Mouse (Mus musculus) inflammation-experienced regulatory T-cells (primary cell): Measurements from ENCODE around the gene Slx4. TPM values are rescaled to one million over a fixed set of nuclear protein-coding genes. Genes with fewer than 3 reads are reported as not detected.

Experiments
- polyA plus RNA-seq, 2 experiments: library from polyadenylated mRNA; unstranded; fragments of 100-300 nt; shearing (Covaris generic); gene quantifications; one replicate each; pipeline ENCODE4 v1.2.1; 2017

Gene Slx4
- 10 to 100 TPM; 29.2 to 35.4 TPM for polyA plus RNA-seq

DNA sequence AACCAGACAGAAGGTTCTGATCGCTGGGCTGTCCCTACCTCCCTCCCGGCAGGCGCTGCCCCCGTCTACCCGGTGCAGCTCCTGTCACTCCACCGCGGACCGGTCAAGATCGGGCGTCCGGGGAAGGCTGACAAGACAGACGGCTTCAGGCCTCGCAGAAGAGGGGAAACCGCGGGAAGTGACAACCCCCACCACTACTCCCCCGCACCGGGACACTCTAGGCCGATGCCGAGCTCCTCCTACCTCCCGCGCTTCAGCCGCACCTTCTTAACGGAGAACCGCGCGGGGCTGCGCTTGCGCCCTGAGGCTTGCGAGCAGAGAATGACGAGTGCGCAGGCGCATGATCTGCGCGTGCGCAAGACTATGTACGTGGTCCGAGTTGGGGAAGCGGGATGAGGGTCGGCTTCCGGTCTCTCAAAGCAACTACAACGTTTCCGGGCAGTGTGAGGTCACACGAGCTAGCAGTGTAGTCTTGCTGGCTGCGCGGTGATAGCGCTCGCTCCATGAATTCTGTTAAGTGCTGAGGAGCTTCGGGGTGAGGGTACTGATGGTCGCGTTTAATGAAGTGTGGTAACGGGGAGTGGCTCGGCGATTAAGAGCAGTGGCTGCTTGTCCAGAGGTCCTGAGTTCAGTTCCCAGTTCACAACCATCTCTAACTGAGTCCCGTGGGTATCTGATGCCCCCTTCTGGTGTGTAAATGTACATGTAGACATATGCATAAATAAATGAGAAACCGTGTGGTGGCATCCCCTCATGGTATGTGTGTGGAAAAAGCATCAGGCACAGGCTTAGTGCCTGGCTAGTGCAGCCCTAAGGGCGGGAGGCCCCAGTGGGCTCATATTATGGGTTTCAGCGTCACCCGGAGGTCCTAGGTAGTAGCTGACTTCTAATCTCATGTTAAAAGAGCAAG, at the start of gene Slx4:
TSS of gene Slx4 (minus strand) at position 282 of the 910 bp plus-strand sequence.

GRCm38 (mm10) chr16:4036807-4037206, 33.2 kb upstream of the Slx4 start, which contains the start of gene Dnase1:
Gene Dnase1 (plus strand): TSS chr16:4036942.

DNA sequence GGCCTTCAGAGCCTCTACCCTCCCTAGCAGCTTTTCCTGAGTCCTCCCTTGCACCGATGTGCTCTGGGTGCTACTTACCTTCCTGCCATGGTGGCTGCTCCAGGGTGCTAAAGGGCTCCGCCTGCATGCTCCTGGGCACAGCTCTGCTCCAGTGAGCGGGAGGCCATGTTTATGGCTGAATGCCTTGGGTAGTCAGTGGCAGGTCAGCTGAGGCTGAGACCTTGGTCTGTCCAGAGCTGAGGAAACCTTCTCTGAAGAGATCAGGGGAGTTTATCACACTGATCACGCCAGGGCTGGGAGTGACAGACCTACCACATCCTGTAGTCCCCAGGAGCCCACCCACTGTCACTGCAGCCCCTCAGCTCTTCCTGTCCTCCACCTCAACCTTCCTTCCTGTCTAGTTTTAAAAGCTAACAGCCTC, 27.3 kb downstream of the Slx4 start, which contains the start of gene Nlrc3:
TSS of gene Nlrc3 (minus strand) at position 382 of the 421 bp plus-strand sequence.

Other genes starting within 250 kb of the Slx4 start
- 1 to 10 TPM in 1 of 2 experiments, under 1 TPM in 1; 0.48 to 1.2 TPM for gene Olfr15, start 172.9 kb downstream of the Slx4 start, polyA plus RNA-seq
- gene Zfp174, start 156.5 kb downstream of the Slx4 start, polyA plus RNA-seq, result 1 to 10 TPM in 1 of 2 experiments, under 1 TPM in 1; 0.34 to 1.2 TPM
- gene Naa60, start 131.4 kb downstream of the Slx4 start, polyA plus RNA-seq, result 100 to 1,000 TPM; 117 to 122 TPM
- gene Zfp597, start 119.2 kb downstream of the Slx4 start, polyA plus RNA-seq, result 10 to 100 TPM in 1 of 2 experiments, 1 to 10 TPM in 1; 8.5 to 14.6 TPM
- 1 to 10 TPM in 1 of 2 experiments, not detected in 1; 2.0 TPM for gene Gm20695, start 119.1 kb downstream of the Slx4 start, polyA plus RNA-seq
- 10 to 100 TPM in 1 of 2 experiments, 1 to 10 TPM in 1; 8.3 to 13.1 TPM for gene 1700037C18Rik, start 95.1 kb downstream of the Slx4 start, polyA plus RNA-seq
- gene Cluap1, start 95.0 kb downstream of the Slx4 start, polyA plus RNA-seq, result 10 to 100 TPM; 28.0 to 28.1 TPM
- gene Nlrc3, start 27.1 kb downstream of the Slx4 start, polyA plus RNA-seq, result 10 to 100 TPM; 56.1 to 69.9 TPM
- gene Dnase1, start 33.2 kb upstream of the Slx4 start, polyA plus RNA-seq, result 1,000 to 10,000 TPM in 1 of 2 experiments, 10 to 100 TPM in 1; 10.3 to 1,075 TPM
- 10 to 100 TPM; 65.0 to 68.7 TPM for gene Trap1, start 74.1 kb upstream of the Slx4 start, polyA plus RNA-seq
- gene Crebbp, start 210.2 kb upstream of the Slx4 start, polyA plus RNA-seq, result 10 to 100 TPM; 25.7 to 28.8 TPM